Mouse (Mus musculus): ENCODE results near the gene Tspear.
"Not testable (repeated sequence)": the region's sequence is repeated elsewhere in the genome, so short reads cannot be mapped to it uniquely, and the experiment has no call there.

The Tspear gene

DNA sequence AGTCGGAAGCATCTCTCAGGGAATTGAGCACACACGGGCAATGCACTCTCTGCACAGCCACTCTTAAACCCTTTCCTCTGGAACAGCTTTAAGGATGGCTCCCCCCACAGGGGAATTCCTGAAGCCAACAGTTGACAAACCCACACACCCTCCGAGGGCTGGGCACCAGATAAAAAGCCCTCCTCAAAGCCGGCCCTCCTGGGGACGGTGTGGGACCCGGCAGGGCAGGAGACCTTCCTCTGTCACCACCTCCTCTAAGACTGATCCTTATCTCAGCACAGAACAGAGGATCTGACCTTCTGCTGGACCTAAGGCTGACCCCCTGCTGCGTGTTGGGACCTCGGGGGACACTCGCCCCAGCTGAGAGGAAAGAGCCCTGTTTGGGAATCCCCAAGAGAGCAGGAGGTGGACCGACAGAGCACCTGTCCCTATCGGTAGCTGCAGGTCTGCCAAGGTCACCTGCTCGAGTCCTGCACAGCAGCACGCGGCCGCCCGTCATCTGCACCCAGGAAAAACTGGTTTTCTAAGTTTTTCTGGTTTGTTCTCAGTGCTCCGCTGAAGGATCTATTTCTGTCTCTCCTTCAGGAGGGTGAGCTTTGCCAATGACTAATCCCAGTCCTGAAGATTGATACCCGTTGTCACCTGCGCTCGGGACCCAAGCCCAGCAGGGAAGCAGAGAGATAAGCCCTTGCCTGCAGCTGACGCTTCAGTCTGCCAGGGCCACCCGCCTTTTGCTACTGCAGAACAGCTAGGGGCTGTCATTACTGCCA, at the start of gene Tspear:
Gene Tspear, plus strand, starts transcription at position 675 of the 770 bp plus-strand sequence.
- DNase-seq: no peak

DNA sequence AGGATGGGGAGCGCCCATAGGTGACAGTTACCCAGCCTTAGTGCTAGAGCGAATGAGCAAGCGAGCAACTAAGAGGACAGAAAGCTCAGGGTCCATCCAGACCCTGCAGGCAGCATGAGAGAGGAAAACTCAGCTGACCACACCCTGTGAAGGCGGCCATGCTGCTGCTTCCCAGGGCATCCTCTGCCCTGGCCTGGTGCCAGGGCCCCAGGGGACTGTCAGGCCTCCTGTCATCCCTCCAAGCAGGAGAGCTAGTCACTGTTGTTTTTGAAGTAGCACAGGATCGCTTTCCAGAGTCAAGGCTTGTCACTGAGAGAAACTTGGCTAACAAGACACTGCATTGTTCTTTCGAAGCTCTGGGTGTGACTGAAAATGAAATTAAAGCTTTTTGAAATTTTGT, 47.4 kb upstream of the Tspear start:
- DNase-seq: no peak

DNA sequence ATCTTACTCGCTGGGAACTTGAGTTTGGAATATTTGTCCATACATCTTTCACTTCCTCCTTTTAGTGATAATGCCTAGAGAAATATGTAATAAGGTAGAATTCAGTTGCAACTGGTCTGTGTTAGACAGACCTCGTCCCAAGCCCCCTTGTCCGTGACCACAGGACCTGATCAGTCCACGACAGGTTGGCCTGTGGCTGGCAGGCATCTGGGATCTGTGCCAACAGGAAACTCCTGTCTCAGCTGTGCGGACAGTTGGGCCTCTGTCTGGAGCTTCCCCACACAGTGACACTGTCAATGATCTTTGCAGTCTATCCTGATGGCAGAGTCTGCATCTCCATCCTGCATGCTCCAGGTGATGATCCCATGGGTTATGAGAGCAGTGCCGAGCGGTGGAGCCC, 43.2 kb upstream of the Tspear start:
- DNase-seq: no peak

DNA sequence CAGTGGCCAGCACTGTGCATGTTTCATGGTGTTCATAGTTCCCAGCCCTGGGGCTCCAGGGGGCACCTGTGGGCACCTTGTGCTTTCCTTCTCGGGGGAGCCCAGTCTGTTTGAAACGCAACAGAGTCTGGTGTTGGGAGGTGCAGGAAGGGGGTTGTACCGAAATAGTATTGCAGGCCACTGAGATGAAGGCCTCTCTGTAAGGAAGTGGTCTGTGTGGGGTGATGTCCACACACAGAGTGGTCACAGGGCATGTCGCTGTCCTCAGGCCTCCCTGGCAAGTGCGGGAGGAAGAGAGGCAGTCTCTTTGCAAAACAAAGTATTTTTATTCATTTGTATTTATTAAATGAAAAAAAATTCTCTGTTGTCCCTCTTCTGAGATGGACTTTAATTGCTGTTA, 40.8 kb upstream of the Tspear start:
- no peak for DNase-seq

DNA sequence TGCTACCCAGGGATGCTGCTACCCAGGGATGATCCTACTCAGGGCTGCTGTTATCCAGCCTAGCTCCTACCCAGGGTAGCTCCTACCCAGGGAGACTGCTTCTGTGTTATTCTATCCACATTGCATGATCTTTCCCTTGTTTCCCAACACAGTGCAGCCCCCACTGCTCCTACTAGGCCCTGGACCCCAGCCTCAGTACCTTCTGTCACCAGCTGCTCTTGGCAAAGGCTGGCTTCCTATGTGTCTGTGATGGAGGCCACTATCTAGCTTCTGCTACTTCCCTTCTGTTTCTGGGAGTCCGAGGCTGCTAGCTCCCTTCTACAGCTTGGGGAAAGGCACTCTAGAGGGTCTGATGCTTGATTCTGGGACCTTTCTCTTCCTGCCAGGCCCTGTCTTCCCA, 38.9 kb upstream of the Tspear start:
- no peak for DNase-seq

DNA sequence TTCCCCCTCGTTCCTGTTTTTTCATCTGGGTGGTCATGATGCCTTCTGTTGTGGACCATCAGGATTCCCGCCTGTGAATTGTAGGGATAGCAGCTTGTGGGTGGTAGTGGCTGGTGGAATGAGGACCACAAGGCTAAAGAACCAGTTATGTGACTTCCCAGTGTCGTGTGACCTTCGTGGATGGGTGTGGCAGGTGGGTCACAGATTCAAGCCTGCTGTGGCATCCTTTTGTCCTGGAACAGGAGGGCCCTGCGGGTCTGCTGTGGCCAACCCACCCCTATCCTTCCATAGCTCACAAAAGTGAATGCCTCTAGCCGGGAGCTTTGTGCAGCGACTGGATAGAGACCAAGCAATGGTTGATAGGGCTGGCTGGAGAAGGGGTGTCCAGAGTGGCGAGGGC, 38.5 kb upstream of the Tspear start:
- no peak for DNase-seq

DNA sequence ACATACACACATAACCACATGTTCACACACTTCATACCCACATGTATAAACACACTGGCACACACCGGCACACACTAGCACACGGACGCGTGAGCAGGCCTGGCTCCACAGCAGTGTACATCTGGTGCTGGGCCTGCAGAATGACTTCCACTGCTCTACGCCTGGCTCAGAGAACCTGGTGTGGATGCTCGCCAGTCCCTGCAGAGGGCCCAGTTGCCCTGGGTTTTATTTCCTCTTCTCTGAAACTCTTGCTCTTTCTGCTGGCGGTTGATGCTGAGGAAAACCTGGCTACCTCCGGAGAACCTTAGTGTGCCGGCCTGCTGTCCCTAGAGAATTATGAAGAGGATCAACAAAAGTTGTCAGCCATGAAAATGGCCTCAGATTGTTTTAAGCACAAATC, 34.3 kb upstream of the Tspear start:
- DNase-seq: no peak

DNA sequence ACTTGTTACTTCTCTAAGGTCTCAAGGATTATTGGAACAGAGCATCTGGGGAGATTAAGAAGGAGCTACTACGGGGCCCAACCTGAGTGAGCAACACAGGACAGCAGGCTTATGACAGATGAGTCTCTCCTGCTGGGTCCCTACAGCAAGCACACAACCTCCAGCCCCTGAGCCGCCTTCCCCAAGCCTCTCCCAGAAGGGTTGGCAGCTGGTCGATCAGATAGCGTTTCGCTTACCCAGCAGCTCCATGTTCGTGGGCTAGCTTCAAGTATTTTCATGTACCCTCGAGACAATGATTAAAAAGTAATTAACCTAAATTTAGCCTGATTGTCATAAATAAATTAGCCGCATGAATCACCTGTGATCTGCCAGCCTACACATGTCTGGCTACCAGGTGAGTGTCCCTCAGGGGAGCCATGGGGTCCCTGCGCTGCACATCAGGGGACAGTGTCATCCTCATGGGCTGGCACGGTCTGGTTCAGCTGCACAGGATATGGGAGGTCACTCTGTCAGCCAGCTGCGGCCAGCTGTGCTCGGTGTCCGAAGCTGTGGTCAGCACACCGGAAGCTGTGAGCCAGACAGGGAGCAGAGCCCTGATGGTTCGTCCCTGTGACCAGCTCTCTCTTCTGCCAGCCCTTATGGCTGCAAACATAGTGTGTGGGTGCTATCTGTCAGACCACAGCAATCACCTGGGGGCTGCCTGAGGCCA, 27.9 kb upstream of the Tspear start:
- DNase-seq: no peak

DNA sequence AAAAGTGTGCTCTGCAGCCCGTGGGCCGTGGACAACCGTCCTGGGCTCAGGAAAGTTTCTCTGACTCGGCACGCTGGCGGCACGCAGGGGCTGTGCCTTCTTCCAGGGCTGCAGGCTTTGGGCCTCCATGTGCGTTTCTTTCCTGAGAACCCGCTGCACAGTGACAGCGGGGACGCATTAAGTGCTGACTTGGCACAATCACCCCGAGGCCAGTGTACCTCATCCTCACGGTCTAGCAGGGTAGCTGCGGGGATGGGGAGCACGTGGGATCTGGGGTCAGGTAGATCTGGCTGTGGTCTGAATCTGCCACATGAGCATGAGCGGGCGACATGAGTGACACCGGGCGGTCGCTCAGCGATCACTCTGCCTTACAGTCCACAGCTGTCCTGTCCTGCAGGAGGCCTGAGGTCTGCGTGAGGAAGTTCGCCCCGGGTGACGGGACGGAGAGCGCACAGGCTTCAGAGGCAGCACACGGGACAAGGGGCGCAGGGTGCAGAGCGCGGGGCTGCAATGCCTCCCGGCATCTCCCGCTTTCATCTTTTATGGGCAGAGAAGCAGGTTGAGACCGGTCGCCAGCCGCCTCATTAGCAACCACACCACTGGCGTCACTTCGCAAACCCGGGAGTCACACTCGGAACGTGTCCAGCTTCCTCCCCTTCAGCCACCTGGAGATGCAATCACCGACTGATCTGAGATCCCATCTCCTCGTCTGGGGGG, 22.3 kb upstream of the Tspear start:
- DNase-seq: no peak

DNA sequence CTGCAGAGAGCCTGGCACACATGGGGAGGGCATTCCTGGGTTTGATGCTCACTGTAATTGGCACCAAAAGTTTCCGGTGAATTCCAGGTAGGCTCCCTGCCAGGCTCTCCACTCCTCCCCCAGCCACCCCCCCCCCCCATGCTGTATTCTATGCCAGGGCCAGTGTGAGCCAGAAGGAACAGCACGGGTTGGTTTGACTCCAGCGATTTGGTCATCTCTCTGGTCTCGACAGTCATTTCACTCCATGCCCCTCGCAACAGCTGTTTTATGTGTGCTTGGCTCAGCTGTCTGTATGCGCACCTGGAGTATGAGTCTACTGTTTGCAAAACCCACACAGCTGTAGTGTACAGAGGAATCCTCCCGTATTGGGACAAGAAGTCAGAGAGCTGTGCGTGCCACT, 20.0 kb upstream of the Tspear start:
- no peak for DNase-seq

DNA sequence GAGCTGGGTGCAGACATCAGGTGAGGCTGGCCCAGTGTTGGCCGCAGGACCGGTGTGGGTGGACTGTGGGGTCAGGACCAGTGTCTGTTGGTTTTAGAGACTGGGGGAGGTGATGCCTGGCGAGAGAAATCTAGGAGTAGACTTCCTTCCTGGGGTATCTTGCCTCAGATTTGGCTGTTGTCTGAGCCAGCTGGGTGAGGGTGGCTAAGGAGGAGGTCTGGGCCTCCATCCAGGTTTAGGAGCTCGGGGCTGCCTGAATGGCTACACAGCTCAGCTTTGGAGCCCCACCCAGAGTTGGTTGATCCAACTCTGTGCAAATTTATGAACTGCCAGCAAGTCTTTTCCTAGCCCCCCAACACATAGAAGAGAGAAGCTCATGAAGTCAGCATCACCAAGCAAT, 19.0 kb upstream of the Tspear start:
- DNase-seq: no peak

DNA sequence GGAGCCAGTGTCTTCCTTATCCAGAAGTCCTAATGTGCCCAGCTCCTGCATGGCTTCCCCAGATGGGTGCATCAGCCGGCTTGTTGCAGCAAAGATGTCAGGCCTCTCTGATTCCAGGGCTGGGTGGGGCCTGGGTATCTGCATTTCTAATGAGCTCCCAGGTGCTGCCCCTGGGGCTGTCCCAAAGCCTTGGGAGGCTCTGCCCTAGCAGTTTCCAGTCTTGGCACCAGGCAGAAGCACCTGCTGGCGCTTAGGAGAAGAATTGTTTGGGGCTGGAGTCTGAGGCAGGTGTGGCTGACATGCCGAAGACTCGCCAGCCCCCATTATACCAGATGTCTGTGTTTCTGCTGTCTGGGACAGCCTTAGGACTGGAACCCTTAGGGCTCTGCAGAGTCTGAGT, 15.7 kb upstream of the Tspear start:
- no peak for DNase-seq

DNA sequence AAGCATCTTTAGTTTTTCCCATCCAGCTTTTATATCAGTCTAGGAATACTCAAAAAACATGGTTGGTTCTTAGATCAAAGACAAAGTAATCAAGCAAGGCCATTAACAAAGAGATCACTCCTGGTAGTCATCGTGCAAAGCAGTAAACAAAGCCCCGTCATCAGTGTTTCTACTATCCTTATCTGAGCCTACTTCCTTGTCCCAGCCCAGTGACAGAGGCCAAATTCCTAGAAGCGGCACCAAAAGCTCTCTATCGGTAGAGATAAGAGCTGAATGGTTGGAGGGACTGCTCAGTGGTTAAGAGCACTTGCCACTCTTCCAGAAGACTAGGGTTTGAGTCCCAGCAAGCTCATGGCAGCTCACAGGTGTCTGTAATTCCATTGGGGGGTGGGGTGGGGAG, 14.8 kb upstream of the Tspear start:
- DNase-seq: no peak

DNA sequence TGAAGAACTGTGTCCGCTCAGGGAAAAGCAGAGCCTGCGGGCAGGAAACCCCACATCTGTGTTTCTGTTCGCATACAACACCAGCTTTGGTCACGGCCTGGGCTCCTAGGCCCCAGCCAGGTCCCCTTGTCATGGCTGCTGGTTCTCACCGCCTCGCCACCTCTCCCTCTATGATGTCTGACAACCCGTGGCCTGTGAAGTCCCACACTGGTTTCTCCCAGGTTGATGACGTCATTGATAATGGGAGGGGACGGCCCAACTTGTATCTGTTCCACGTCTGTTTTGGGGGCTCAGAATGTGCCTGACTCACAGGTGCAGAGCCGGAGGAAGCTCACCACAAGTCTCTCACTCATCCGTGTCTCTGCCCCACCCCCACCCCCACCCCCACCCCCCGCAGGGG, 12.6 kb upstream of the Tspear start:
- DNase-seq: no peak

DNA sequence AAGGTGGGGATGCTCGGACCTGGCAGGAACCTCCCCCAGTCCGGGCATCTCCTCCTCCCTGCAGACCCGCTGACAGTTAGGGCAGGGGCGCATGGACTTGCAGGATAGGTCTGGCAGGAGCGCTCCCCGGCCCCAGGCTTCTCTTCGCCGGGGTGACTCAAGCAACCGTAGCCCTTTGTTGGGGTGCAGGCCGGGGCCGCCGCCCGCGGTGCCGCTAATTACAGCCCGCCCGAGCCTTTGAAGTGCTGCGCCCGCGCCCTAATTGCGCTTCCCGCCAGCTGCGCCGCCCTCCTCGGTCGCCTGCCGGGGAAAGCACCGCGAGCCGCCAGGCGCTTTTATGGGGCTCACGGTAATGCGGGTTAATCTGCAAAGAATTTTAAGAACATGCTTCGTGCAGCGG, 8.8 kb upstream of the Tspear start:
- DNase-seq: no peak

DNA sequence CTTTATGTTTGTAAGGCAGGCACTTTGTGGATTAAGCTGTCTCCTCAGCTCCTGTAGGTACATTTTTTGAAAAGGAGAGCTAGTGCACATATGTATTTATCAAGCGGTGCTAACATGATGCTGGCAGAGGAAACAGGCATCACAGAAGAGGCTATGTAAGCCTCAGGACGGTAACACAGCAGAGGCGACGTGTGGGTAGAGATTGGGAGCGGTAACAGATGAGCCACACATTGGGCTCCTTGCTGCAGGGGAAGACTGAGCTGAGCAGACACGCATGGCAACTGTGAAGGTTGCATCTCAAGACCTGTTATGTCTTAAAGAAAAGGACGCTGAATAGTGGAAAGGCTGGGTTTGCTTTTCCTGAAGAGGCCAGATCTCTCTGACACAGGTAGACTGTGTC, 3.4 kb upstream of the Tspear start:
- DNase-seq: no peak

DNA sequence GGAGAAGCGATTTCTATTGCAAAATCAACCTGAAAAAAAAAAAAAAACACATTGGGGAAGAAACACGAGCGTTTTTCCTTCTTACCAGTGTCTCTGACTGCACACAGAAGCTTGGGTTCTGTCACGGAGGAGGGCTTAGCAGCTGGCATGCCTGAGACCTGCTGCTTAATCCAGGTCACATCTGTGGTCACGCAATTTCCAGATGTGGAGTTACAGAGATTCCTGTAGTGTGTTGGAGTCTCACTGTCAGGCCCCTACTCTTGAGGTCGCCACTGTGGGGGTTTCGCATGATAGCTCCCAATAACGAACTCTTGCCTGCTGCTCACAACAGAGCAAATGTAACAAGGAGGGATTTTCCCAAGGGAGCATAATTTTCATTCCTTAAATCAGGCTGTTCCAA, 2.2 kb upstream of the Tspear start:
- no peak for DNase-seq

DNA sequence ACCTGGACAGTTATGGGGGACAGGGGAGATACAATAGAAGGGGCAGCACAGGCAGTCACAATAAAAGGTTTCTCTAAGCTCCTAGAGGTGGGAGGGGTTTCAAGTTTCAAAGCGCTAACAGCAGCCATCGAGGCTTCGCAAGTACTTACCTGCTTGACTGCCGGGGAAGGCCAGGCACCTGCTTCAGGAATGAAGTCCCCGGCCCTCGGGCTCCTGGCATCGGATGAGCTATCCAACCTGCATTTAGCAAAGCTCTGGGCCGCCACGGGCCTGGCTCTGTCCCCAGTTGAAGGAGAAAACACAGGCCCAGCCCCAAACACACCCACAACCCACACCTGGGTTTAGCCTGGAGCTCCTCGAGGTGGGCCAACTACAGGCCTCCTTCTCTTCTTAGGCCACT, 652 bp downstream of the Tspear start:
- no peak for DNase-seq

DNA sequence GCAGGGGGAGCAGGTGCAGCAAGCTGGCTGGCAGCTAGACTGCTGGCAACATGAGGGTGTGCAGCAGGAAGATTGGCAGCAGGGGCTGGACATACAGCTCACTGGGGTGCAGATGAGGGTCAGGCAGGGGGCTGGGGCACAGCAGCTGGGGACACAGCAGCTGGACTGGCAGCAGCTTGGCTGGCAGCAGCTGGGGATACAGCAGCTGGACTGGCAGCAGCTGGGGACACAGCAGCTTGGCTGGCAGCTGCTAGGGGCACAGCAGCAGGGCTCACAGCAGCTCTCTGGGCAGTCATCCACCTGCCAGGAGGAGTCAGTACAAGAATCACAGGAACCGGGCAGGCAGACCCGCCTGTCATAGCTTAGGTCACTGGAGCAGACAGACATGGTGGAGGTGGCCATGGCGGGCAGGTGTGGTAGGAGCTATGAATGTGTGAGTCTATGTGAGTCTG, 4.0 kb downstream of the Tspear start, which contains the start of gene Gm19402:
Gene Gm19402, minus strand, starts transcription at position 402 of the 452 bp plus-strand sequence.
- not testable (repeated sequence) for DNase-seq

DNA sequence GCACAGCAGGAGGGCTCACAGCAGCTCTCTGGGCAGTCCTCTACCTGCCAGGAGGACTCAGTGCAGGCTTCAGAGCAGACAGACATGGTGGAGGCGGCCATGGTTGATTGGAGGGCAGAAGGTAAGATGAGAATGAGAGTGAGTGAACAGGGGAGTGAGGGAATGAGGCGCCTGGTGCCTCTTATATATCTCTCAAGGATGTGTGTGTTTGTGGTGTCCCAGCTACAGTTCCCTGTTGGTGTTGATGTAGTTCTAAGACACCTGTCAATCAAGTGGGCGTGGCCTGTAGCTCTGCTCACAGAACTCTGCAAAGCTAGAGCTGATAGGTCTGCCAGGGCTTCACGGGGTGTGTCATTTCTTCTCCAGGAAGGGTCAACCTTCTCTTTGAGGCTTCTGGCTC, 10.8 kb downstream of the Tspear start, which contains the start of gene Gm9508:
Gene Gm9508, minus strand, starts transcription at position 101 of the 400 bp plus-strand sequence.
- DNase-seq: no peak

DNA sequence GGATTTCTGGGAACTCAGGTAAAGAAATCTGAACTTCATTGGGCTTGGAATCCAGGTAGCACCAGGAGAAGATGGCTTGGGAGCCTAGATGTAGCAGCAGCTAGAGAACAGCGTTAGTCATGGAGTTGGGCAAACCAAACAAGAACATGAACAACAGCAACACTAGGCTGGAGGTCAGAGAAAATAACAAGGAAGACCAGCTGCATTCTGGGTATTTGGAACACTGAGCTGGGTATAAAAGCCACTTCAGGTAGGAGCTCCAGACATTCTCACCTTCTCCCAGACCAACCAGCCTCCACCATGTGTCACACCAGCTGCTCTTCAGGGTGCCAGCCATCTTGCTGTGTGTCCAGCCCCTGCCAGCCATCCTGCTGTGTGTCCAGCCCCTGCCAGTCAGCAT, 20.0 kb downstream of the Tspear start, which contains the start of gene Gm10272:
Gene Gm10272, plus strand, starts transcription at position 301 of the 400 bp plus-strand sequence.
- no peak for DNase-seq

DNA sequence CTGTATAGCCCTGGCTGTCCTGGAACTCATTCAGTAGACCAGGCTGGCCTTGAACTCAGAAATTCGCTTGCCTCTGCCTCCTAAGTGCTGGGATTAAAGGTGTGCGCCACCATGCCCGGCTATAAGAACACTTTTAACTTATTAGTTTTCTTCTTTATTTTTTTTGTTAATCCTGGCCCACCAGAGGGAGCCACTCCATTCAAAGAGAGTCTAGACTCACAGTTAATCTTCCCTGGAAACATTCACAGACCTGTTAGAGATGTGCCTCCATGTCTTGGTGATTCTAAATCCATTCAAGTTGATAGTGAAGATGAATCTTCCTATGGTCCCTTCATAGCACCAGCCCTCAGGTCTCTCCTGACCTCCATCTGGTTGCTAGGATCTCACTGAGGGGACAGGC, 23.5 kb downstream of the Tspear start:
- no peak for DNase-seq

DNA sequence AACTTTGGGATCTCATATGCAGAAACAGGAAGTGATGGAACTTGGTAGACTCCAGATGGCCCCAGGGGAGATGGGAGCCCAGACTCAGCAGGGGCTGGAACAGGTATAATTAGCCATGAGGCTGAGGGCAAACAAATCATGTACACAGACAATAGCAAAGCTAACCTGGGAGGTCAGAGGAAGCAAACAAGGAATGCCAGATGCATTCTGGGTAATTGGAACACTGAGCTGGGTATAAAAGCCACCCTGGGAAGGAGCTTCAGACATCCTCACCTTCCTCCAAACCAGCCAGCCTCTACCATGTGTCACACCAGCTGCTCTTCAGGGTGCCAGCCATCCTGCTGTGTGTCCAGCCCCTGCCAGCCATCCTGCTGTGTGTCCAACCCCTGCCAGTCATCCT, 24.8 kb downstream of the Tspear start, which contains the start of gene Gm10024:
Gene Gm10024, plus strand, starts transcription at position 301 of the 400 bp plus-strand sequence.
- not testable (repeated sequence) for DNase-seq

Data from cerebellum, postnatal 36 days (tissue).